ENCODE assay signal across 8 mouse cellular contexts in genomic region chrX:143518168-143518901, GRCm38 (mm10). TPM values are rescaled to one million over a fixed set of nuclear protein-coding genes. Genes with fewer than 3 reads are reported as not detected.
A peak's percentile ranks its signal among the peaks of the same experiment; 100 is the strongest.
DNase-seq lines count a peak whose midpoint lies in the region; ATAC-seq and TF ChIP-seq lines count a peak whose summit lies in the region.

Gene Pak3, plus strand, starts transcription at chrX:143518591.

- TF ChIP-seq POLR2A in kidney, adult 2 months (IDR thresholded peaks at IDR 0.05; ENCODE audit: low read depth, low read length): no peak
- TF ChIP-seq POLR2A in brain, embryonic 14.5 days (IDR thresholded peaks at IDR 0.05; ENCODE audit: borderline replicate concordance, extremely low read depth, insufficient read depth, insufficient read length, poor library complexity, severe bottlenecking): peak; percentile 26; the same call in 1 of the 2 replicates

- no peaks in the 10 kb centered on the region for H3K9me3 ChIP-seq in kidney, postnatal 0 days (replicated peaks; ENCODE audit: low read length)
- H3K9me3 ChIP-seq in forebrain, embryonic 15.5 days: no peaks in the 10 kb centered on the region
- H3K9me3 ChIP-seq in midbrain, embryonic 16.5 days (replicated peaks; ENCODE audit: control insufficient read depth, low read length, poor library complexity, severe bottlenecking): no peaks in the 10 kb centered on the region

- no peak within 1 kb of the TSS for H3K9ac ChIP-seq in kidney, postnatal 0 days (ENCODE audit: low read depth, low read length)
- H3K9ac ChIP-seq in forebrain, embryonic 15.5 days (replicated peaks): peak within 1 kb of the TSS; percentile 73
- H3K9ac ChIP-seq in midbrain, embryonic 16.5 days (ENCODE audit: low read depth, low read length): peak within 1 kb of the TSS; percentile 73

- WGBS in kidney, postnatal 0 days: 18% methylated on average over 23 of the region's 23 CpGs
- 2% methylated on average over 23 of the region's 23 CpGs for WGBS in kidney, adult 2 months
- WGBS in forebrain, embryonic 15.5 days: 11% methylated on average over 23 of the region's 23 CpGs
- WGBS in midbrain, embryonic 16.5 days: 21% methylated on average over 23 of the region's 23 CpGs

- peak within 1 kb of the TSS; percentile 16; the same call in 1 of the 2 replicates for H3K4me3 ChIP-seq in kidney, postnatal 0 days (replicated peaks; ENCODE audit: low read depth, low read length)
- no peak within 1 kb of the TSS for H3K4me3 ChIP-seq in kidney, adult 2 months (ENCODE audit: insufficient read depth, low read depth, low read length)
- peak within 1 kb of the TSS; percentile 52 for H3K4me3 ChIP-seq in forebrain, embryonic 15.5 days
- peak within 1 kb of the TSS; percentile 49 for H3K4me3 ChIP-seq in midbrain, embryonic 16.5 days (ENCODE audit: low read depth, low read length)

- H3K36me3 ChIP-seq in kidney, postnatal 0 days (ENCODE audit: insufficient read depth, low read length): no peaks in the 10 kb centered on the region
- H3K36me3 ChIP-seq in kidney, adult 2 months (ENCODE audit: control insufficient read depth, insufficient read depth, low read length): no peaks in the 10 kb centered on the region
- H3K36me3 ChIP-seq in forebrain, embryonic 15.5 days: no peaks in the 10 kb centered on the region
- no peaks in the 10 kb centered on the region for H3K36me3 ChIP-seq in midbrain, embryonic 16.5 days (ENCODE audit: control insufficient read depth, insufficient read depth, low read length)

- peak within 1 kb of the TSS; percentile 48 for H3K4me2 ChIP-seq in kidney, postnatal 0 days (ENCODE audit: low read length)
- peak within 1 kb of the TSS; percentile 52 for H3K4me2 ChIP-seq in forebrain, embryonic 15.5 days (replicated peaks)
- peak within 1 kb of the TSS; percentile 59 for H3K4me2 ChIP-seq in midbrain, embryonic 16.5 days (ENCODE audit: low read length)

- no peak for TF ChIP-seq CTCF in kidney, postnatal 0 days (IDR thresholded peaks at IDR 0.05; ENCODE audit: low read depth)
- no peak for TF ChIP-seq CTCF in kidney, adult 2 months (conservative IDR thresholded peaks at IDR 0.05; ENCODE audit: insufficient read depth, insufficient read length, low read depth, low read length)
- no peak for TF ChIP-seq CTCF in brain, embryonic 14.5 days (IDR thresholded peaks at IDR 0.05; ENCODE audit: borderline replicate concordance, extremely low read depth, insufficient read depth, insufficient read length)

- peak; percentile 1 for DNase-seq in kidney, postnatal 0 days (ENCODE audit: low spot score)
- no peak for DNase-seq in kidney, adult 2 months
- peak; percentile 80 for DNase-seq in brain, embryonic 14.5 days (ENCODE audit: low read depth)
- peak; percentile 37 to 42 for DNase-seq in layer of hippocampus, postnatal 10 days (ENCODE audit: low spot score in 2 of 2)
- DNase-seq in gastrocnemius, postnatal 36 days: no peak

- no peaks in the 10 kb centered on the region for H3K4me1 ChIP-seq in kidney, postnatal 0 days (replicated peaks; ENCODE audit: insufficient read depth, low read length)
- no peaks in the 10 kb centered on the region for H3K4me1 ChIP-seq in kidney, adult 2 months (ENCODE audit: control insufficient read depth, insufficient read depth, low read length)
- 0 out of 2 replicates have a peak, but pooled peaks cover 6% of the 10 kb centered on the region for H3K4me1 ChIP-seq in forebrain, embryonic 15.5 days
- no peaks in the 10 kb centered on the region for H3K4me1 ChIP-seq in midbrain, embryonic 16.5 days (ENCODE audit: control insufficient read depth, insufficient read depth, low read length)

- intact Hi-C loops in gastrocnemius, postnatal 36 days (cut with DNase I): no loop called here

- H3K27me3 ChIP-seq in kidney, postnatal 0 days (ENCODE audit: insufficient read depth, low read length): no peaks in the 10 kb centered on the region
- no peaks in the 10 kb centered on the region for H3K27me3 ChIP-seq in kidney, adult 2 months (replicated peaks; ENCODE audit: control insufficient read depth, insufficient read depth, low read length)
- H3K27me3 ChIP-seq in forebrain, embryonic 15.5 days: no peaks in the 10 kb centered on the region
- H3K27me3 ChIP-seq in midbrain, embryonic 16.5 days (ENCODE audit: control insufficient read depth, insufficient read depth, low read depth, low read length): no peaks in the 10 kb centered on the region

- ATAC-seq in kidney, postnatal 0 days (replicated peaks; ENCODE audit: low FRiP score, low read depth): no peak
- ATAC-seq in forebrain, embryonic 15.5 days (replicated peaks): peak; percentile 93
- ATAC-seq in midbrain, embryonic 16.5 days: peak; percentile 93
- ATAC-seq in erythroid progenitor cell, adult 5-6 weeks (replicated peaks; ENCODE audit: low FRiP score, poor library complexity, severe bottlenecking): no peak

- no peak within 1 kb of the TSS for H3K27ac ChIP-seq in kidney, postnatal 0 days
- no peak within 1 kb of the TSS for H3K27ac ChIP-seq in kidney, adult 2 months (ENCODE audit: insufficient read depth, low read depth, low read length)
- peak within 1 kb of the TSS; percentile 93 for H3K27ac ChIP-seq in forebrain, embryonic 15.5 days (replicated peaks)
- peak within 1 kb of the TSS; percentile 94 for H3K27ac ChIP-seq in midbrain, embryonic 16.5 days (ENCODE audit: low read length)

RNA-seq across cellular contexts. Expression of gene Pak3, which starts in this region (rescaled TPM):
- polyA plus RNA-seq in kidney, postnatal 0 days (2015; fragmentation: Nextera tagmentation; extraction: Ambion mirVana): 2.1 and 2.9 TPM in 2 replicates
- 0.07 and 0.11 TPM in 2 replicates for polyA plus RNA-seq in kidney, adult 2 months (2012; rRNA removed)
- polyA plus RNA-seq in brain, embryonic 14.5 days (2012; rRNA removed): 24.8 and 41.7 TPM in 2 replicates
- 146 and 162 TPM in 2 replicates for polyA plus RNA-seq in forebrain, embryonic 15.5 days (2015; fragmentation: Nextera tagmentation; extraction: Ambion mirVana)
- total RNA-seq in layer of hippocampus, postnatal 10 days (2021): 100 to 1,000 TPM; 163 to 180 TPM
- 269 and 294 TPM in 2 replicates for polyA plus RNA-seq in midbrain, embryonic 16.5 days (2015; fragmentation: Nextera tagmentation; extraction: Ambion mirVana)
- total RNA-seq in erythroid progenitor cell, adult 5-6 weeks (2015; ENCODE audit: low replicate concordance): not detected in 2 replicates
- total RNA-seq in erythroid progenitor cell, adult 5-6 weeks (2017; ENCODE audit: low replicate concordance): not detected in 2 replicates
- total RNA-seq in gastrocnemius, postnatal 36 days (2021): under 1 TPM; 0.28 to 0.37 TPM

Comparison
In these comparisons a context has a peak if more than half of its experiments do, and no peak if none do; other contexts are left out.
1. RNA of gene Pak3 (total RNA-seq): 163 to 180 TPM in layer of hippocampus, postnatal 10 days; 0.28 to 0.37 TPM in gastrocnemius, postnatal 36 days and not detected in erythroid progenitor cell, adult 5-6 weeks; every median in the first group is over 100 times any median in the second.
2. DNase-seq: peak in kidney, postnatal 0 days (single experiment), brain, embryonic 14.5 days (single experiment) and layer of hippocampus, postnatal 10 days (2 of 2); none in kidney, adult 2 months (single experiment) and gastrocnemius, postnatal 36 days (0 of 2).
3. ATAC-seq: peak in forebrain, embryonic 15.5 days (single experiment) and midbrain, embryonic 16.5 days (single experiment); none in kidney, postnatal 0 days (single experiment) and erythroid progenitor cell, adult 5-6 weeks (single experiment).
4. H3K27ac ChIP-seq: peak in forebrain, embryonic 15.5 days (single experiment) and midbrain, embryonic 16.5 days (single experiment); none in kidney, postnatal 0 days (single experiment) and kidney, adult 2 months (single experiment).
5. Peak in every context shown above with its lines, with median percentiles within 50 percentile points of each other: H3K4me2 ChIP-seq.